In genomic region chr17:26452371-26452972, GRCm38 (mm10) we compare ENCODE assay signal across 8 mouse cellular contexts. TPM values are rescaled to one million over a fixed set of nuclear protein-coding genes. Genes with fewer than 3 reads are reported as not detected.
DNase-seq lines count a peak whose midpoint lies in the region; ATAC-seq and TF ChIP-seq lines count a peak whose summit lies in the region.

No protein-coding gene starts in this region.

- ATAC-seq in intestine, embryonic 15.5 days: peak; percentile 16; the same call in 1 of the 2 replicates
- ATAC-seq in erythroblast, adult 5-6 weeks (replicated peaks; ENCODE audit: low FRiP score, poor library complexity, severe bottlenecking): no peak

- no peak overlapping the region for H3K4me2 ChIP-seq in intestine, embryonic 15.5 days (replicated peaks)

- H3K4me1 ChIP-seq in testis, adult 2 months (ENCODE audit: control insufficient read depth, insufficient read depth, low read length): no peaks in the 10 kb centered on the region
- peaks cover 12% of the 10 kb centered on the region for H3K4me1 ChIP-seq in intestine, embryonic 15.5 days (replicated peaks)

- H3K9ac ChIP-seq in intestine, embryonic 15.5 days: no peak overlapping the region

- DNase-seq in testis, postnatal 14 days (ENCODE audit: low spot score): no peak
- DNase-seq in brain, embryonic 14.5 days (ENCODE audit: low read depth): peak; percentile 74
- DNase-seq in frontal cortex, postnatal 25 days (ENCODE audit: low spot score in 2 of 2): peak; percentile 56 to 64
- peak; percentile 73 to 85 for DNase-seq in left cerebral cortex, postnatal 25 days (ENCODE audit: low spot score in 2 of 2)
- peak; percentile 78 for DNase-seq in retina, embryonic 14.5 days (ENCODE audit: low spot score)

- intact Hi-C loops in left cerebral cortex, postnatal 25 days (cut with DNase I): loop anchor here (1.0 to 2.0 kb wide), 2 partner anchors 138 to 176 kb away; no protein-coding TSS in a partner anchor

- no peaks in the 10 kb centered on the region for H3K27me3 ChIP-seq in testis, adult 2 months (ENCODE audit: control insufficient read depth, insufficient read depth, low read length)
- H3K27me3 ChIP-seq in intestine, embryonic 15.5 days (replicated peaks): no peaks in the 10 kb centered on the region

- no peak overlapping the region for H3K27ac ChIP-seq in testis, adult 2 months (ENCODE audit: control insufficient read depth, insufficient read depth, low read depth, low read length)
- no peak overlapping the region for H3K27ac ChIP-seq in intestine, embryonic 15.5 days

- no peak overlapping the region for H3K4me3 ChIP-seq in testis, adult 2 months (ENCODE audit: control insufficient read depth, low read depth, low read length)
- no peak overlapping the region for H3K4me3 ChIP-seq in intestine, embryonic 15.5 days (replicated peaks)

- H3K9me3 ChIP-seq in intestine, embryonic 15.5 days: no peaks in the 10 kb centered on the region

- 56% methylated on average over 5 of the region's 5 CpGs for WGBS in intestine, embryonic 15.5 days

- TF ChIP-seq CTCF in testis, adult 2 months (IDR thresholded peaks at IDR 0.05; ENCODE audit: control insufficient read depth, insufficient read depth, insufficient replicate concordance, low read depth, low read length): peak; percentile 10; the same call in 1 of the 2 replicates
- peak; percentile 68; the same call in 1 of the 2 replicates for TF ChIP-seq CTCF in brain, embryonic 14.5 days (IDR thresholded peaks at IDR 0.05; ENCODE audit: borderline replicate concordance, extremely low read depth, insufficient read depth, insufficient read length)

- no peak for TF ChIP-seq POLR2A in testis, adult 2 months (IDR thresholded peaks at IDR 0.05; ENCODE audit: control insufficient read depth, low read depth, low read length)
- no peak for TF ChIP-seq POLR2A in brain, embryonic 14.5 days (IDR thresholded peaks at IDR 0.05; ENCODE audit: borderline replicate concordance, extremely low read depth, insufficient read depth, insufficient read length, poor library complexity, severe bottlenecking)

- no peaks in the 10 kb centered on the region for H3K36me3 ChIP-seq in testis, adult 2 months (ENCODE audit: control insufficient read depth, insufficient read depth, low read length)
- no peaks in the 10 kb centered on the region for H3K36me3 ChIP-seq in intestine, embryonic 15.5 days

RNA-seq across cellular contexts. Expression of gene Neurl1b, which starts 37.8 kb away (rescaled TPM):
- 0.54 and 0.58 TPM in 2 replicates for polyA plus RNA-seq in testis, adult 2 months (2012; rRNA removed)
- 11.7 and 12.2 TPM in 2 replicates for polyA plus RNA-seq in brain, embryonic 14.5 days (2012; rRNA removed)
- polyA plus RNA-seq in intestine, embryonic 15.5 days (2015; fragmentation: Nextera tagmentation; extraction: Ambion mirVana): 1.8 and 2.2 TPM in 2 replicates
- total RNA-seq in left cerebral cortex, postnatal 25 days (2021): 10 to 100 TPM; 75.2 to 75.9 TPM
- total RNA-seq in erythroblast, adult 5-6 weeks (2015; ENCODE audit: low replicate concordance): 0.42 and 1.7 TPM in 2 replicates
- 0.14 and 0.77 TPM in 2 replicates for total RNA-seq in erythroblast, adult 5-6 weeks (2017; ENCODE audit: low replicate concordance)
